Mouse (Mus musculus): Measurements from ENCODE around the gene Fam168a.

DNA sequence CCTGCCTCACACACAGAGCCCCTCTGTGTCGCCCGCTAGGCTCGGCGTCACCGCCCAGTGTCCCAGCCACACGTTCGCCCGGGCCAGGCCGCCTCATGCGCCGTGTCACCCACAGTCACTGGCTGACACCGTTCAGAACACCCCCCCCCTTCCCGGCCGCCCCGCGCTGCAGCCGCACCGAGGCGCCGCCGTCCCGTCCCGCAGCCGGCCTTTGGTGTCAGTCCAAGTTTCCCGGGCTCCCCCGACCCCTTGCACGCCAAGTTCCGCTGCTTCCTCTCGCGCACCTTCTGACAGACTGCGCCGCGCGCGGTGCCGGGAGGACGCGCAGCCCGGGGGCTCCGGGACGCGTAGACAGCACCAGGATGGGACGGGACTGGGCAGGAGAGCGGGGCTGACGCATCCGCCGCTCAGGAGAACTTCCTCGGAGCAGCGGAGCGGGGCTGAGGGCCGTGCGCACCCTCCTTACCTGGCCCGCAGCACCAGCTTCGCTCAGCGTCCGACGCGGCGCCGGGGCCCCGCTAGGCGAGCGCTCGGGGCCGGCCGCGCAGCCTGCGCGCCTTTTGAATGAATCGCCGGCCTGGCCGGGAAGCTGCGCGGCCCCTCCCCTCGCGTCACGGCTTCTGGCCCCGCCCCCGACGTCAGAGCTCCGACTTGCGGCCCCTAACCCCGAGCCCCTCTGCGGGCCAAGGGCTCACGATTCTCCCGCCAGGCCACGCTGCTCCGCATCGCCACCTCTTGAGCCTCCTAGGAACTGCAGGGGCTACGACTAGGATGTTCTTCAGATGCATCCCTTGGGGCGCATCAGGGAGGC is 156.6 kb downstream of the Fam168a start, which contains the start of gene Relt:
- TF ChIP-seq POLR2A (IDR thresholded peaks at IDR 0.05; ENCODE audit: control insufficient read depth, low read depth, low read length) (no peak), CTCF (IDR thresholded peaks at IDR 0.05; ENCODE audit: control insufficient read depth, insufficient read depth, insufficient replicate concordance, low read depth, low read length) (peak; percentile 79)

Data from testis, adult 2 months (tissue).